Mouse (Mus musculus) B cell, adult 67 days (primary cell): ENCODE results near the gene Cd207. TPM values are rescaled to one million over a fixed set of nuclear protein-coding genes. Genes with fewer than 3 reads are reported as not detected.

Experiments
- total RNA-seq, 2 experiments: library from RNA; stranded (reverse); gene quantifications; 4 replicates each; pipeline ENCODE4 v1.2.4; 2023

The Cd207 gene
- not detected for total RNA-seq

DNA sequence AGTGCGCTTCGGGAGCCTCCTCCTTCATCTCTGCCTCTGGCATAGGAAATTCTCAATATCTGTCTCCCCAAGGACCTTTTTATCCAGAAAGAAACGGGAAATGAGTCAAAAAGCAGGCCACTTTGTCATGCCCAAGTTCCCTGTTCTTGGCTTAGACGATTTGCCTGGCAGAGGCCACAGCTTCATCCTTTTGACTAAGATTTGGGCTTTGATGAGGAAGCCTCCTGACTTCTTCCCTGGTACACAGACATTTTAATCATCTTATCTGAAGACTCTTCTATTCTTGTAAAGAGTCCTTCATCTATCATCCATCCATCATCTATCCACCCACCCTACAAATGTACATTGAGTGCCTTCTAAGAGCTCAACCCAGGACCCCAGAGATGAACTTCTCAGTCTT is at the start of gene Cd207:
TSS of gene Cd207 (minus strand) at position 101 of the 400 bp plus-strand sequence.

DNA sequence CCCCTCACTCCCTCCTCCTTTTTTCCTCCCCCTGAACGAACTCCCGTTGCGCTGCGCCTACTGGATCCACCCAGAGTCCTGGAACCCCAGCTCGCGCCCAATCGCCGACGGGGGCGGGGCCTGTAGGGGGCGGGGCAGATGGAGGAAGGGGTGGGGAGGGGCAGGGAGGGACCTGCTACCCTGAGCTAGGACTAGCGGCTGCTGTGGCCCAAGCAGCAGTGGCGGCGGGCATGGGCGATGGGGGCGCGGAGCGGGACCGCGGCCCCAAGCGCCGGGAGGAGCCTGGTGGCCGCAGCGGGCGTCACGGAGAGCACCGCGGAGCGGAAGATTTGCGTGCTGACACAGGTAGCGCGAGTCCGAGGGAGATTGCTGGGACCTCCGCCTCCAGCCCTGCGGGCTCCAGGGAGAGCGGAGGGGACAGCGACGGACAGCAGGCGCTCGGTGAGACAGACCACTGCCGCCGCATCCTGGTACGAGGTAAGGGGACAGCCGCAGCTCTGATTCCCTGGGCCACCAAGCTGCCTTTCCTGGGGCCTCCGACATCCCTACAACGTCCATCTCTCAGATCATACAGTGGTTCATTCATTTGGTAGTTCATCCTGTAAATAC is 33.5 kb upstream of the Cd207 start, which contains the start of gene Vax2:
TSS of gene Vax2 (plus strand) at position 198 of the 609 bp plus-strand sequence.

DNA sequence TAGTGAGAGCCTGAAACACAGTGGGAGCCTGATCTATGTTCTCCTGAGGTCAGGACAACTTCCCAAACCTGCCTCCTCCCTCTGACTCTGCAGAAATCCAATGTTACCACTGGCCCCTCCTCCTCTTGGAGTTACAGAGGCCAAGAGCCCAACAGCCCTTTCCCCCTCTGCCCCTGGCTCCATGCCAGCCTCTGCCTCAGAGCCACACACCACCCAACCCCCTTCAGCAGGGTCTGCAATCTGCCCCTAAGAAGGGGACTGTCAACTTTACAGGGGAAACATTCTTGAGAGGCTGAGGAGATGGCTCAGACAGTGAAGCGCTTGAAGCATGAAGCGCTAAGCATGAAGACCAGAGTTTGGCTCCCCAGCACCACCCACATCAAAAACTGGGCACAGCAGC is 21.6 kb downstream of the Cd207 start, which contains the start of gene Clec4f:
TSS of gene Clec4f (minus strand) at position 101 of the 400 bp plus-strand sequence.

Other genes with a start within 250 kb of the Cd207 start
- 10 to 100 TPM; 82.0 to 89.5 TPM for gene Tet3, start 218.8 kb downstream of the Cd207 start, total RNA-seq
- gene Dguok, start 170.9 kb downstream of the Cd207 start, total RNA-seq = 10 to 100 TPM; 54.7 to 81.8 TPM
- gene Actg2, start 141.6 kb downstream of the Cd207 start, total RNA-seq = not detected
- gene Stambp, start 105.1 kb downstream of the Cd207 start, total RNA-seq = 10 to 100 TPM; 19.8 to 21.8 TPM
- gene Clec4f, start 21.7 kb downstream of the Cd207 start, total RNA-seq = not detected
- not detected for gene Vax2, start 33.4 kb upstream of the Cd207 start, total RNA-seq
- not detected for gene Atp6v1b1, start 65.1 kb upstream of the Cd207 start, total RNA-seq
- gene Ankrd53, start 84.8 kb upstream of the Cd207 start, total RNA-seq = not detected
- gene Tex261, start 98.0 kb upstream of the Cd207 start, total RNA-seq = 10 to 100 TPM; 54.4 to 54.5 TPM
- gene Nagk, start 117.1 kb upstream of the Cd207 start, total RNA-seq = 10 to 100 TPM; 21.2 to 22.7 TPM
- 10 to 100 TPM; 38.3 to 45.1 TPM for gene Paip2b, start 153.9 kb upstream of the Cd207 start, total RNA-seq
- 100 to 1,000 TPM; 174 to 190 TPM for gene Zfp638, start 189.3 kb upstream of the Cd207 start, total RNA-seq